23 mouse cellular contexts compared by ENCODE assay signal in the genomic region with DNA sequence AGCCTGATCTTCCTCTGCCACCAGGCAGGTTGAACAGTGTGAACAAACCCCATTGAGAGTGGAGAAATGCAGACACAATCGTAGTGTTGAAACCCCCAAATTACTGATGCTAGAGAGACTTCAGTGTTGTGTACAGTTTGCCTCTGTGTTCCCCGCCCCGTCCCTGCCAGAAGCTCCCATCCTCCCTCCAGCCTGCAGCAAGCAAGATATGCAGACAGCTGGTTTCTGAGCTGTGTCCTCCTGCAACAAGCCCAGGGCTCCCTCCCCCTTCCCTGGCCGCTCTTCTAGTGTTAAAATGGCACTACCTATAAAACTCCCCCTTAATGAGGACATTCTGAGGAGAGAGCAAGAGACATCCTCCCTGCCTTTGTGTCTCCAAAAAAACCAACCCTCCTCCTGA. TPM values are rescaled to one million over a fixed set of nuclear protein-coding genes. Genes with fewer than 3 reads are reported as not detected.
DNase-seq lines count a peak whose midpoint lies in the region; ATAC-seq and TF ChIP-seq lines count a peak whose summit lies in the region.
"Had no signal": no experiment of that assay in that cellular context is flagged by ENCODE, and none has a peak within 500 bp of the region (broad histone marks: within the 10 kb centered on the region; RNA-seq: fewer than 3 reads in every experiment).

No protein-coding gene starts in this region.

- H3K36me3 ChIP-seq in intestine, embryonic 15.5 days: no peaks in the 10 kb centered on the region
- no peaks in the 10 kb centered on the region for H3K36me3 ChIP-seq in intestine, postnatal 0 days (ENCODE audit: control insufficient read depth, insufficient read depth)
- H3K36me3 ChIP-seq in liver, postnatal 0 days (replicated peaks; ENCODE audit: insufficient read depth, low read length): no peaks in the 10 kb centered on the region
- no peaks in the 10 kb centered on the region for H3K36me3 ChIP-seq in stomach, postnatal 0 days (ENCODE audit: control insufficient read depth, insufficient read depth, low read length)
- H3K36me3 ChIP-seq: G1E; hindbrain, embryonic 10.5 days; limb, embryonic 10.5 days had no signal

- no peak overlapping the region for H3K9ac ChIP-seq in intestine, embryonic 15.5 days
- H3K9ac ChIP-seq in intestine, postnatal 0 days (ENCODE audit: low read depth, low read length): no peak overlapping the region
- H3K9ac ChIP-seq in liver, postnatal 0 days (replicated peaks): no peak overlapping the region; the same call in 1 of the 2 replicates
- no peak overlapping the region for H3K9ac ChIP-seq in stomach, postnatal 0 days (ENCODE audit: low read length)
- H3K9ac ChIP-seq: forebrain, embryonic 13.5 days had no signal

- no peak overlapping the region for H3K4me3 ChIP-seq in intestine, embryonic 15.5 days (replicated peaks)
- H3K4me3 ChIP-seq in intestine, postnatal 0 days (ENCODE audit: low read depth, low read length): no peak overlapping the region
- H3K4me3 ChIP-seq in liver, postnatal 0 days (ENCODE audit: low read depth, low read length): no peak overlapping the region
- H3K4me3 ChIP-seq in stomach, postnatal 0 days (ENCODE audit: low read depth, low read length): no peak overlapping the region
- H3K4me3 ChIP-seq: forebrain, embryonic 13.5 days; hindbrain, embryonic 10.5 days; limb, embryonic 10.5 days had no signal

- no peak for TF ChIP-seq CTCF in intestine, postnatal 0 days (IDR thresholded peaks at IDR 0.05; ENCODE audit: low read depth)
- TF ChIP-seq CTCF in liver, postnatal 0 days (IDR thresholded peaks at IDR 0.05; ENCODE audit: low read depth): no peak
- TF ChIP-seq CTCF in stomach, postnatal 0 days (IDR thresholded peaks at IDR 0.05; ENCODE audit: low read depth): no peak

- 0 out of 2 replicates have a peak overlapping the region, but pooled peaks have one; percentile 44 for H3K27ac ChIP-seq in intestine, embryonic 15.5 days
- no peak overlapping the region for H3K27ac ChIP-seq in intestine, postnatal 0 days (ENCODE audit: low read depth, low read length)
- H3K27ac ChIP-seq in liver, postnatal 0 days (ENCODE audit: low read depth): peak overlapping the region; percentile 60; the same call in 1 of the 2 replicates
- peak overlapping the region; percentile 56 for H3K27ac ChIP-seq in stomach, postnatal 0 days (replicated peaks)
- H3K27ac ChIP-seq: forebrain, embryonic 13.5 days; hindbrain, embryonic 10.5 days; limb, embryonic 10.5 days had no signal

- H3K4me2 ChIP-seq in intestine, embryonic 15.5 days (replicated peaks): 0 out of 2 replicates have a peak overlapping the region, but pooled peaks have one; percentile 4
- H3K4me2 ChIP-seq in intestine, postnatal 0 days (replicated peaks; ENCODE audit: low read depth): no peak overlapping the region
- H3K4me2 ChIP-seq in liver, postnatal 0 days (ENCODE audit: low read depth, low read length): no peak overlapping the region
- no peak overlapping the region for H3K4me2 ChIP-seq in stomach, postnatal 0 days (replicated peaks; ENCODE audit: low read depth)
- H3K4me2 ChIP-seq: forebrain, embryonic 13.5 days had no signal

- ATAC-seq in intestine, embryonic 15.5 days: no peak
- ATAC-seq in intestine, postnatal 0 days: no peak
- peak; percentile 49 for ATAC-seq in liver, postnatal 0 days
- ATAC-seq in stomach, postnatal 0 days (ENCODE audit: low FRiP score, low TSS enrichment): no peak
- ATAC-seq: activated CD4-positive, CD25-positive, alpha-beta regulatory T cell, adult 4 months; forebrain, embryonic 13.5 days; midbrain, embryonic 16.5 days had no signal

- no peak for TF ChIP-seq EP300 in liver, postnatal 0 days (IDR thresholded peaks at IDR 0.05; ENCODE audit: low read depth)
- no peak for TF ChIP-seq EP300 in stomach, postnatal 0 days (optimal IDR thresholded peaks at IDR 0.05)

- intact Hi-C loops in left cerebral cortex, postnatal 36 days (cut with DNase I): no loop called here

- DNase-seq in liver: peak; percentile 72
- peak; percentile 48 for DNase-seq in liver, postnatal 0 days
- DNase-seq in stomach, postnatal 0 days (ENCODE audit: low spot score): no peak
- no peak for DNase-seq in left cerebral cortex, postnatal 36 days (ENCODE audit: low spot score in 2 of 2)
- no peak for DNase-seq in neural tube, embryonic 10.5 days (ENCODE audit: extremely low spot score, low spot score)
- DNase-seq: adrenal gland, postnatal 14 days; cerebellum, adult 18-20 months; gastrocnemius, postnatal 36 days; kidney, adult 8-10 months; lung, adult 2 months; lung, postnatal 36 days; right cerebral cortex, postnatal 4 days; thymus, postnatal 25 days had no signal

- 0 out of 2 replicates have a peak, but pooled peaks cover 4% of the 10 kb centered on the region for H3K4me1 ChIP-seq in intestine, embryonic 15.5 days (replicated peaks)
- H3K4me1 ChIP-seq in intestine, postnatal 0 days (replicated peaks; ENCODE audit: control insufficient read depth, insufficient read depth, low read length): no peaks in the 10 kb centered on the region
- H3K4me1 ChIP-seq in liver, postnatal 0 days (ENCODE audit: insufficient read depth): peaks cover 18% of the 10 kb centered on the region
- H3K4me1 ChIP-seq in stomach, postnatal 0 days (replicated peaks; ENCODE audit: control insufficient read depth, insufficient read depth): no peaks in the 10 kb centered on the region
- H3K4me1 ChIP-seq: forebrain, embryonic 13.5 days; hindbrain, embryonic 10.5 days had no signal

- H3K27me3 ChIP-seq in intestine, embryonic 15.5 days (replicated peaks): no peaks in the 10 kb centered on the region
- no peaks in the 10 kb centered on the region for H3K27me3 ChIP-seq in intestine, postnatal 0 days (replicated peaks; ENCODE audit: control insufficient read depth, insufficient read depth, low read length)
- H3K27me3 ChIP-seq in liver, postnatal 0 days (ENCODE audit: insufficient read depth, low read length): no peaks in the 10 kb centered on the region
- no peaks in the 10 kb centered on the region for H3K27me3 ChIP-seq in stomach, postnatal 0 days (ENCODE audit: control insufficient read depth, insufficient read depth, low read length)
- H3K27me3 ChIP-seq: forebrain, embryonic 13.5 days had no signal

- 42% methylated on average over 4 of the region's 4 CpGs for WGBS in intestine, embryonic 15.5 days
- 47% methylated on average over 4 of the region's 4 CpGs for WGBS in intestine, postnatal 0 days
- 60% methylated on average over 4 of the region's 4 CpGs for WGBS in liver, postnatal 0 days (ENCODE audit: insufficient replicate concordance)
- WGBS in stomach, postnatal 0 days: 43% methylated on average over 4 of the region's 4 CpGs

- H3K9me3 ChIP-seq in intestine, embryonic 15.5 days: no peaks in the 10 kb centered on the region
- H3K9me3 ChIP-seq in intestine, postnatal 0 days (ENCODE audit: control insufficient read depth): no peaks in the 10 kb centered on the region
- no peaks in the 10 kb centered on the region for H3K9me3 ChIP-seq in liver, postnatal 0 days (ENCODE audit: low read length)
- no peaks in the 10 kb centered on the region for H3K9me3 ChIP-seq in stomach, postnatal 0 days (ENCODE audit: control insufficient read depth, low read length)
- H3K9me3 ChIP-seq: forebrain, embryonic 13.5 days; hindbrain, embryonic 10.5 days; limb, embryonic 10.5 days had no signal

RNA-seq across cellular contexts. Expression of a gene that starts 16.1 kb away (rescaled TPM):
- not detected in 2 replicates for polyA plus RNA-seq in intestine, embryonic 15.5 days (2015; fragmentation: Nextera tagmentation; extraction: Ambion mirVana)
- 0.05 TPM in 1 of 2 replicates, not detected in the other for polyA plus RNA-seq in intestine, postnatal 0 days (2015; fragmentation: Nextera tagmentation; extraction: Ambion mirVana)
- polyA plus RNA-seq in liver, postnatal 0 days (2015; fragmentation: Nextera tagmentation; extraction: Ambion mirVana): 0.07 and 0.28 TPM in 2 replicates
- polyA plus RNA-seq in stomach, postnatal 0 days (2015; fragmentation: Nextera tagmentation; extraction: Ambion mirVana): 0.06 TPM in 1 of 2 replicates, not detected in the other
- under 1 TPM in 1 of 2 experiments, not detected in 1; 0.17 TPM for total RNA-seq in left cerebral cortex, postnatal 36 days (2021)
- total RNA-seq: gastrocnemius, postnatal 36 days; left cerebral cortex, adult 18-20 months had no signal
- polyA plus RNA-seq: forebrain, embryonic 13.5 days; heart, postnatal 0 days; hindbrain, embryonic 10.5 days; limb, embryonic 10.5 days; midbrain, embryonic 16.5 days had no signal

RNA-seq across cellular contexts. Expression of a gene that starts 33.2 kb away (rescaled TPM):
- polyA plus RNA-seq in intestine, embryonic 15.5 days (2015; fragmentation: Nextera tagmentation; extraction: Ambion mirVana): 42.1 and 47.0 TPM in 2 replicates
- 25.3 and 26.3 TPM in 2 replicates for polyA plus RNA-seq in intestine, postnatal 0 days (2015; fragmentation: Nextera tagmentation; extraction: Ambion mirVana)
- 2.5 and 3.1 TPM in 2 replicates for polyA plus RNA-seq in liver, postnatal 0 days (2015; fragmentation: Nextera tagmentation; extraction: Ambion mirVana)
- 164 and 188 TPM in 2 replicates for polyA plus RNA-seq in stomach, postnatal 0 days (2015; fragmentation: Nextera tagmentation; extraction: Ambion mirVana)
- 10 to 100 TPM; 29.0 to 58.2 TPM for total RNA-seq in left cerebral cortex, postnatal 36 days (2021)
- polyA plus RNA-seq: G1E; limb, embryonic 10.5 days had no signal

RNA-seq across cellular contexts. Expression of a gene that starts 42.5 kb away (rescaled TPM):
- polyA plus RNA-seq in intestine, embryonic 15.5 days (2015; fragmentation: Nextera tagmentation; extraction: Ambion mirVana): 23.0 and 24.3 TPM in 2 replicates
- 91.8 and 95.5 TPM in 2 replicates for polyA plus RNA-seq in intestine, postnatal 0 days (2015; fragmentation: Nextera tagmentation; extraction: Ambion mirVana)
- 0.47 and 0.79 TPM in 2 replicates for polyA plus RNA-seq in liver, postnatal 0 days (2015; fragmentation: Nextera tagmentation; extraction: Ambion mirVana)
- polyA plus RNA-seq in stomach, postnatal 0 days (2015; fragmentation: Nextera tagmentation; extraction: Ambion mirVana): 18.0 and 21.9 TPM in 2 replicates
- total RNA-seq in left cerebral cortex, postnatal 36 days (2021): 100 to 1,000 TPM; 622 to 723 TPM
- polyA plus RNA-seq: activated CD4-positive, CD25-positive, alpha-beta regulatory T cell, adult 4 months; G1E had no signal

Comparison
In these comparisons a context has a peak if more than half of its experiments do, and no peak if none do; other contexts are left out.
1. DNase-seq: peak in liver (single experiment) and liver, postnatal 0 days (single experiment); none in stomach, postnatal 0 days (single experiment), left cerebral cortex, postnatal 36 days (0 of 2) and neural tube, embryonic 10.5 days (single experiment).
2. RNA of a gene that starts 42.5 kb away (polyA plus RNA-seq): 91.8 to 95.5 TPM in intestine, postnatal 0 days, 23.0 to 24.3 TPM in intestine, embryonic 15.5 days and 18.0 to 21.9 TPM in stomach, postnatal 0 days; 0.47 to 0.79 TPM in liver, postnatal 0 days; every median in the first group is over 10 times any median in the second.